Mouse (Mus musculus) mouse embryonic stem cell (cell line): ENCODE results near the gene Capns1.
"Not testable (repeated sequence)": the region's sequence is repeated elsewhere in the genome, so short reads cannot be mapped to it uniquely, and the experiment has no call there.

Source experiments
- in situ Hi-C, 2 experiments: fragments of 300-500 bp; cut with MboI; formaldehyde crosslinking; loops; 1 replicate in 1 of 2; 3 replicates in 1 of 2; pipeline ENCODE4 v1.14.3; 2019 to 2020; ENCODE audit warnings: low sequenced_read_pairs in 2 of 2, low pct_unique_long_range_greater_than_20kb in 1 of 2, mixed read lengths in 1 of 2; ENCODE audit not compliant: unreplicated experiment in 1 of 2

Gene Capns1

GRCm38 (mm10) chr7:30211025-30211424, 12.4 kb upstream of the Capns1 start:
- in situ Hi-C loops: loop anchor here in 1 of 2 experiments (5.0 kb wide), 1 partner anchor 34 kb away; no protein-coding TSS in a partner anchor

DNA sequence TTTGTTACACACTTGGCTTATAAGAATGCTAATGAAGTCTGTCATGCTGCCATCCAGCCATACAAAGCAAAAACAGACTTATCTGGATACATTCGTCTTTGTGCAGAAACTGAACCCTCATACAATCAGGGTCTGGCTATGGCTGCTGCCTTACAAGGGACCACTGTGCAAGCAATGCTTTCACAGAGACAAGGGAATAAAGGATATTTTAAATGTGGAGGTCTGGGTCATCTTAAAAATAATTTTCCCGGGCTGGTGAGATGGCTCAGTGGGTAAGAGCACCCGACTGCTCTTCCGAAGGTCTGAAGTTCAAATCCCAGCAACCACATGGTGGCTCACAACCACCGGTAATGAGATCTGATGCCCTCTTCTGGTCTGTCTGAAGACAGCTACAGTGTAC, 7.8 kb upstream of the Capns1 start:
- in situ Hi-C loops: not testable (repeated sequence)

DNA sequence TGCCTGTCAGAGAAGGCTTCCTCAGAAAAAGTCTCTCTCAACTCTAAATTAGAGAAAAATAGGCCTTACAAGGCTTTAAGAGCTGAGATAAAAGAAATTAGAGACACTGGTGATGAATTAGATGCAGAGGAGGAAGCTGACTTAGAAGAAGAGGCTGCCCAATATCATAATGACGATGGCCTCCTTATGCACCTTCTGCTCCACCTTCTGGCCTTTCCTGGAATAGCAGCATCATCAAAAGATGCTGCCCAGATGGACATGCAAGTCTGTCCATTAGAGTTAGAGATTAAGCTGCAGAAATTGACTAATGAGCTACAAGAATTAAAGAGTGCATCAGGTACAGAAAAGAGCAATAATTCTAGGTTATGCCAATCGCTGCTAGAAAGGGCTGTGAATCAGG, 6.8 kb upstream of the Capns1 start:
- in situ Hi-C loops: no loop called here

- in situ Hi-C loops: no loop called here
These were observed 5.8 kb upstream of the Capns1 start for GRCm38 (mm10) chr7:30204380-30204779.

GRCm38 (mm10) chr7:30202895-30203690, 4.5 kb upstream of the Capns1 start:
- in situ Hi-C loops: no loop called here

DNA sequence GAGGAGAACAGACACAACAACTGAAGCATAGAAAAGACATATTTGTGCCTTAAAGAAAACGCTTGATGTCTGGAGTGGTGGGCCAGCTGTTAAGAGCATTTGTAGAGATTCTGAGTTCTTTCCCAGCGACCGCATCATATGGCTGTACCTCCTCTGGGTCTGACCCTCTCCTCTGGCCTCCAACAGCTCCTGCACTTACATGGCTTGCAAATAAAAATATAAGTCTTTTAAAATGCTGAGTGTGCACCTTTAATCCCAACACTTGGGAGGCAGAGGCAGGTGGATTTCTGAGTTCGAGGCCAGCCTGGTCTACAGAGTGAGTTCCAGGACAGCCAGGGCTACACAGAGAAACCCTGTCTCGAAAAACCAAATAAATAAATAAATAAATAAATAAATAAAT, 2.0 kb upstream of the Capns1 start:
- in situ Hi-C loops: not testable (repeated sequence)

DNA sequence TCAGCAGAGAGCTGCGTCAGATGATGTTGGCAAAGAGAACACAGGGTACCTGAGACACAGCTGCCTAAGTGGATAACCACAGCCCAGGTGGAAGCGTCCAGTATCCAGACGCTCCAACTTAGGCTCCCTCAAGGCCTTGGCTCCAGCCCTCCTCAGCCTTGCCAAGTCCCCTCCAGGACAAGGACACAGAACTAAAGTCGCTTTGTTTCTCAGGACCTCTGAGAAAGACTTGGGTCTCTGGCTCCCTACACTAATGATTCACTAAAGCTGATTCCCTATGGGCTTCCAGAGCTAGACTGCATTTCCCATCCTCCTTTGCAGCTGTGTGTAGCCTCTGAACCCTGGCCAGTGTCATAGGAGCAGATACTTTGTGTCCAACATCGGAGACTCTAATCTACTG, 1.6 kb upstream of the Capns1 start:
- in situ Hi-C loops: no loop called here

DNA sequence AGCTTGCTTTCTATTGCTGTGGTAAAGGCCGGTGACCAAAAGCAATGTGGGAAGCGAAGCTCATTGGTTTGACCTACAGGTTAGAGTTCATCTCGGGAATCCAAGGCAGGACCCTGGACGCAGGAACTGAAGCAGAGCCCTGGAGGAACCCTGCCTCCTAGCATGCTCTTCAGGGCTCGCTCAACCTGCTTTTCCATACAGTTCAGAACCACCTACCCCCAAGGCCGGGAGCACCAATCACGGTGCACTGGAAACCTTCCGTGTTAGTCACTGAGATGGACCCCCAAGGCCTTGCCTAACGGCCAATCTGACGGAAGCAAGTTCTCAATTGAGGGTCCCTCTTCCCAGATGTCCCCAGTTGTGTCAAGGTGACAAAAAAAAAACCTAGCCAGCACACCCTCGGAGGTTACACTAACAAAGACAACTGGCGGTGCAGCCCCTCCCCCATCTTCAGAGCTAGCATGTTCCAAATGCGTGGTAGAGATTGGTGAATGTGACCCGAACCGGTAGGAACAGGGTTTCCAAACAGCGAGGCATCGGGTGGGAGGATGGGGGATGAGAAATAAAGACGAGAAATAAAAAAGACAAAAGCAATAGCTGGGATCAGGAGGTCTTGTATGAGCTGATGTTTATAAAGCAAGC, 1.0 kb upstream of the Capns1 start:
- in situ Hi-C loops: no loop called here

DNA sequence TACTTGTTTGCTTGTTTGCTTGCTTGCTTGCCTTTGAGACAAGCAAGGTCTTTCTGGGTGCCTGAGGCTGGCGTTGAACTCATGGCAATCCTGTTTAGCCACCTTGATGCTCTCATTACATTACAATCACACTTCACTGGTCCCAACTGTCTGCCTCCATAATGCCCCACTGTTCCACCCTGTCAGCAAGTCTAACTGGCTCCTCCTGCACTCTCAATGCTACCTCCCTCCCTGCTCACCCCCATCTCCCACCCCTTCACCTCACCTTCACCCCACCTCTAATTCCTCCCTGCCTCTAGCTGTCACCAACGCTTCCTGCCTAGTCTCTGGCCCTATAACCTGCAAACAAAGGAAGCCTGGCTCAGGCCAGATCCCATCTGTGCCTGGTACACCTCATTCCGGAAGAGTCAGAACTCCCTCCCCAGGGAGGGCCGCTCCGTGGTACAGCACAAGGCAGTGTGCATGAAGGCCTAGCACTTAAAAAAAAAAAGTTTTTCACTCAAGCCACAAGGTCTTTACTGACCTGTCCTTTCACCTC, 950 bp downstream of the Capns1 start:
- in situ Hi-C loops: no loop called here

DNA sequence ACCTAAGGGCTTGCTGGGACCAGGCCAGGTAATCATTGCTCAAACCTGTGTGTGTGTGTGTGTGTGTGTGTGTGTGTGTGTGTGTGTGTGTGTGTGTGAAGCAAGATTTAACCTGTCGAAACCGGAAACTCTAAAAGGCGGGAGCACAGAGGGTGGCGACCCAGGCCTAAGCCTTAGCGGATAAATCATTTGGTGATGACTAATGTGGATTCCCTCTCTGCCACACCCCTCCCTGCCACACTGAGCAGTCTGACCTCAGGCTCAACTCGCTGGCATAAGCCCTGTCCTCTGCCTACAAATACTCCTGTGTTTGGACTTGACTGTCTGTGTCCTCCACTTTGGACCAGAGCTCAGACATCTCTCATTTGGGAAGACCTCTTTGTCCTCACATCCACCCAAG, 2.4 kb downstream of the Capns1 start:
- in situ Hi-C loops: no loop called here

- in situ Hi-C loops: no loop called here
These were observed 3.1 kb downstream of the Capns1 start for GRCm38 (mm10) chr7:30195461-30195860.

DNA sequence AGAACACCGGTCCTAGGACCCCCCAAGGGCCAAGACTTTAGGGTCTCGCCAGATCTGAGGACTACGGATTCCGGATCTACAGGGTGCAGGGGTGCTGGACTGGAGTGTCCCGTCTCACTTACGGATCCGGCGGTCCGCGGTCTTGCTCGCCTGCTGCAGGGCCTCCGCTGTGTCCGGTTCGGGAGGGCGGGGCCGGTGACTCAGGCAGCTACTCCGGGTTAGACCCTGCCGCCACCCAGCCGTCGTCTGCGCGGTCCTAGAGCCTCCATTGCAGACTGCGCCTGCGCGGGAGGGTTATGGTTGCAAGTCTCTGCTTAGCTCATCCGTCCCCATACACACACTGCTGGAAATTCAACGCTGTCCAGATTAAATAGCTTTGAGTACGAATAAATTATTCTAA, 3.7 kb downstream of the Capns1 start:
- in situ Hi-C loops: no loop called here

DNA sequence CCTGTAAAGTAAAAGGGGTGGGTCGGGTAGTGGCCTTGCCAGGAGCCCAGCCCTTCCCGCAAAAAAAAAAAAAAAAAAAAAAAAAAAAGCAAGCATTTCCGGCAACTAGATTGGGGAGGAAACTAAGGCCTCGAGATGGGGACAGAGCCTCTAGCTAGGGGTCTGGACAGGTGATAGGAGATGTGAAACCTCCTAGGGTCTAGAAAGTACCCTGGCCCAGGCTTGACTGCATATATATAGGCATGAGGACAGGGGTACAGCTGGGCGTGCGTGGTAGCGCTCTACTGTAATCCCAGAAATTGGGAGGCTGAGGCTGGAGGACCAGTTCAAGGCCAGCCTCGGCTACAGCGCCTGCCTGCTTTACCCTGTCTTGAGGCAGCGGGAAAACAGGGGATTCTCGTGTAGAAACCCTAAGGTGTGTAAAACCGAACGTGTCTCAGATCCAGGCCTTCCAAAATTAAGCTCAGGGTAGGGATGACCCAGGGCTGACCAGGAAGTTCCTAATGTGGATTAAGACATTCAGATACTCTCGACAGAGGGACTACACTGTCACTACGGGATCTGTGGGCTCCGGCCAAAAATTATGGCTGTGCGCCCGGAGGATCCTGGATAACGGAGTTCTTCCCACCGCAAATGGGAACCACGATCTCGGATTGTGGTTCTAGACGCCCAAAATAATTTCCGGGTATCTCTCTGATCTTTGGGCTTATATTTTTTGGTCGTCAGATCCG, 4.3 kb downstream of the Capns1 start:
- in situ Hi-C loops: no loop called here

GRCm38 (mm10) chr7:30193581-30194100, 5.0 kb downstream of the Capns1 start:
- in situ Hi-C loops: no loop called here

DNA sequence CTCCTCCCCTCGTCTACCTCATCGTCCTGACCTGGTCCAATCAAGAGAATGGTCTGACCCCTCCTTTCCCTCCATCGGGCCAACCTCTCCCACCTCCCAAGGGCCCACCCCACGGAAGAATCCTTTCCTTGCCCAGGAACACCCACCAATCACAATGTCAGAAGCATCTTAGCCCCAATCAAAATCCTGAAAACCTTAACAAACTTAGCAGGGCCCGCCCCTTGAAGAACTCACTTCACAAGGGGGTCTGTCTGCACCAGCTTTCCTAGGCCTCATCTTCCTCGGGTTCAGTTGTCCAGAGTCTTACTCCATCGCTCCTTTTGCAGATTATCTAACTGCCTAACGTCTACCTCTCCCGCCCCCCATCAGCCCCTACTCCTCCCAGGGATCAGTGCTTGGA, 5.6 kb downstream of the Capns1 start:
- in situ Hi-C loops: no loop called here

- in situ Hi-C loops: no loop called here
These were observed 6.5 kb downstream of the Capns1 start for GRCm38 (mm10) chr7:30192088-30192487.

DNA sequence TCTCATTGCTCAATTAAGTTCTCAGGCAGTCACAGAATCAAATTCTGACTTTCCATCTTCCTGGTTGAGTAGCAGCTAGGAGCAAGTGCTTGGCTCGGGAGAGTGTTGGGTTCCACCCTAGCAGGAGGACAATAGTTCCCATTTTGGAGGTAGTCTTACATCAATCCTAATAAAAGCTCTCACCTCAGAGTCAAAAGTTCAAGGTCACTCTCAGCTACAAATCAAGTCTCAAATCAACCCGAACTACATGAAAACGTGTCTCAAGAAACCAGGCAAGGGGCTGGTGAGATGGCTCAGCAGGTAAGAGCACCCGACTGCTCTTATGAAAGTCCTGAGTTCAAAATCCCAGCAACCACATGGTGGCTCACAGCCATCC, 9.5 kb downstream of the Capns1 start:
- in situ Hi-C loops: no loop called here

- in situ Hi-C loops: no loop called here
These were observed 10.1 kb downstream of the Capns1 start for GRCm38 (mm10) chr7:30188344-30189115.
